Mouse (Mus musculus) intestine, postnatal 0 days (tissue): ENCODE measurements around the gene Anapc10. TPM values are rescaled to one million over a fixed set of nuclear protein-coding genes. Genes with fewer than 3 reads are reported as not detected.
A peak's percentile ranks its signal among the peaks of the same experiment; 100 is the strongest.
"Not testable (repeated sequence)": the region's sequence is repeated elsewhere in the genome, so short reads cannot be mapped to it uniquely, and the experiment has no call there.

Source experiments
- ATAC-seq: fragments of 200-750 bp; cut with Nextera tagmentation; 2 replicates; pipeline ENCODE4 v1.8.0; 2017; ENCODE audit warnings: mild to moderate bottlenecking, moderate TSS enrichment, moderate library complexity
- H3K27ac ChIP-seq: fragments of 300-500 bp; sonication (generic); 2 replicates; pipeline ENCODE4 v1.5.1; 2014; ENCODE audit warnings: mild to moderate bottlenecking, low read depth, low read length, moderate library complexity
- H3K27me3 ChIP-seq: fragments of 300-500 bp; sonication (generic); replicated peaks from 2 replicates; pipeline ENCODE4 v1.6.1; 2014; ENCODE audit warnings: low read length, mixed read lengths; ENCODE audit not compliant: control insufficient read depth, insufficient read depth
- H3K36me3 ChIP-seq: fragments of 300-500 bp; sonication (generic); 2 replicates; pipeline ENCODE4 v1.6.1; 2014; ENCODE audit warnings: mild to moderate bottlenecking, moderate library complexity; ENCODE audit not compliant: control insufficient read depth, insufficient read depth
- H3K4me1 ChIP-seq: fragments of 300-500 bp; sonication (generic); replicated peaks from 2 replicates; pipeline ENCODE4 v1.6.1; 2014; ENCODE audit warnings: antibody characterized with exemption, low read length, mixed read lengths; ENCODE audit not compliant: control insufficient read depth, insufficient read depth
- H3K4me2 ChIP-seq: fragments of 300-500 bp; sonication (generic); replicated peaks from 2 replicates; pipeline ENCODE4 v1.6.1; 2014; ENCODE audit warnings: low read depth, mild to moderate bottlenecking, moderate library complexity
- H3K4me3 ChIP-seq: fragments of 300-500 bp; sonication (generic); 2 replicates; pipeline ENCODE4 v1.5.1; 2014; ENCODE audit warnings: low read depth, low read length
- H3K9ac ChIP-seq: fragments of 300-500 bp; sonication (generic); 2 replicates; pipeline ENCODE4 v1.6.1; 2014; ENCODE audit warnings: mild to moderate bottlenecking, low read depth, low read length
- H3K9me3 ChIP-seq: fragments of 300-500 bp; sonication (generic); 2 replicates; pipeline ENCODE4 v1.6.1; 2016; ENCODE audit warnings: mixed run types; ENCODE audit not compliant: control insufficient read depth
- CTCF ChIP-seq: sonication (generic); IDR thresholded peaks from 2 replicates; pipeline ENCODE4 v1.5.1; 2016; ENCODE audit warnings: low read depth, mild to moderate bottlenecking, control low read depth, antibody characterized with exemption, moderate library complexity
- WGBS: fragments of 180-500 bp; shearing (Covaris S2); extraction: QIAGEN DNeasy Blood & Tissue Kit; methylation state at CpG from one replicate; pipeline ENCODE4 v1.1.7; 2014; 5-methylcytosine and 5-hydroxymethylcytosine counted together
- polyA plus RNA-seq: library from polyadenylated mRNA; unstranded; fragments of >200 nt; fragmentation: Nextera tagmentation; extraction: Ambion mirVana; gene quantifications from 2 replicates; pipeline ENCODE4 v1.2.1, GENCODE M21; 2015

The Anapc10 gene
- 26.5 and 26.6 TPM in 2 replicates for polyA plus RNA-seq

GRCm38 (mm10) chr8:79711064-79711961, at the start of gene Anapc10, which contains the start of gene Abce1:
Gene Anapc10 (plus strand): TSS chr8:79711820.
Gene Abce1 (minus strand): TSS chr8:79711740.
- Histone ChIP-seq H3K9ac (peak within 1 kb of the TSS; percentile 84), H3K27me3 (no peaks in the 10 kb centered on the region), H3K36me3 (peaks cover 10% of the 10 kb centered on the region; the same call in 1 of the 2 replicates), H3K9me3 (no peaks in the 10 kb centered on the region), H3K27ac (peak within 1 kb of the TSS; percentile 79), H3K4me3 (peak within 1 kb of the TSS; percentile 94), H3K4me1 (no peaks in the 10 kb centered on the region), H3K4me2 (peak within 1 kb of the TSS; percentile 79)
- peak; percentile 99 for ATAC-seq
- TF ChIP-seq CTCF: no peak
- under 1% methylated on average over 72 of the region's 73 CpGs for WGBS

GRCm38 (mm10) chr8:79676461-79676860, 35.2 kb upstream of the Anapc10 start:
- Histone ChIP-seq H3K27me3 (no peaks in the 10 kb centered on the region), H3K4me1 (no peaks in the 10 kb centered on the region), H3K4me3 (no peak overlapping the region), H3K4me2 (no peak overlapping the region), H3K9ac (no peak overlapping the region), H3K27ac (no peak overlapping the region), H3K9me3 (no peaks in the 10 kb centered on the region), H3K36me3 (peaks cover 24% of the 10 kb centered on the region)
- WGBS: 77% methylated on average over 4 of the region's 4 CpGs
- TF ChIP-seq CTCF: no peak
- ATAC-seq: no peak

- ATAC-seq: no peak
Observed at GRCm38 (mm10) chr8:79679005-79679404, 32.6 kb upstream of the Anapc10 start.

GRCm38 (mm10) chr8:79680083-79680482, 31.5 kb upstream of the Anapc10 start:
- 37% methylated on average over 10 of the region's 10 CpGs for WGBS
- H3K27ac ChIP-seq, H3K27me3 ChIP-seq, ATAC-seq, H3K9me3 ChIP-seq, H3K4me1 ChIP-seq, H3K9ac ChIP-seq: not testable (repeated sequence)
- peak overlapping the region; percentile 48 for H3K4me3 ChIP-seq
- peaks cover 13% of the 10 kb centered on the region for H3K36me3 ChIP-seq
- peak overlapping the region; percentile 76 for H3K4me2 ChIP-seq

More at GRCm38 (mm10) chr8:79679005-79679404, 32.6 kb upstream of the Anapc10 start:
- no peak overlapping the region for H3K4me2 ChIP-seq
- WGBS: 72% methylated on average over 5 of the region's 5 CpGs
- no peaks in the 10 kb centered on the region for H3K4me1 ChIP-seq
- peaks cover 8% of the 10 kb centered on the region for H3K36me3 ChIP-seq
- no peaks in the 10 kb centered on the region for H3K27me3 ChIP-seq
- H3K9ac ChIP-seq: no peak overlapping the region
- no peak overlapping the region for H3K27ac ChIP-seq
- TF ChIP-seq CTCF: no peak
- no peaks in the 10 kb centered on the region for H3K9me3 ChIP-seq
- H3K4me3 ChIP-seq: no peak overlapping the region

GRCm38 (mm10) chr8:79680555-79680954, 31.1 kb upstream of the Anapc10 start:
- no peaks in the 10 kb centered on the region for H3K4me1 ChIP-seq
- H3K9me3 ChIP-seq: no peaks in the 10 kb centered on the region
- TF ChIP-seq CTCF: no peak
- H3K4me2 ChIP-seq: peak overlapping the region; percentile 76
- H3K4me3 ChIP-seq: peak overlapping the region; percentile 48
- peaks cover 13% of the 10 kb centered on the region for H3K36me3 ChIP-seq
- peak overlapping the region; percentile 40; the same call in 1 of the 2 replicates for H3K9ac ChIP-seq
- peak; percentile 47; the same call in 1 of the 2 replicates for ATAC-seq
- no peak overlapping the region for H3K27ac ChIP-seq
- 3% methylated on average over 34 of the region's 34 CpGs for WGBS
- no peaks in the 10 kb centered on the region for H3K27me3 ChIP-seq

- H3K9ac ChIP-seq: 0 out of 2 replicates have a peak overlapping the region, but pooled peaks have one; percentile 40
- TF ChIP-seq CTCF: no peak
- H3K27ac ChIP-seq: no peak overlapping the region
- peak overlapping the region; percentile 76 for H3K4me2 ChIP-seq
- no peak for ATAC-seq
- H3K4me1 ChIP-seq: no peaks in the 10 kb centered on the region
- 36% methylated on average over 2 of the region's 2 CpGs for WGBS
- H3K9me3 ChIP-seq: no peaks in the 10 kb centered on the region
- H3K36me3 ChIP-seq: peaks cover 13% of the 10 kb centered on the region
- H3K27me3 ChIP-seq: no peaks in the 10 kb centered on the region
- H3K4me3 ChIP-seq: peak overlapping the region; percentile 48
Observed at GRCm38 (mm10) chr8:79680965-79681364, 30.7 kb upstream of the Anapc10 start.

GRCm38 (mm10) chr8:79685927-79686326, 25.7 kb upstream of the Anapc10 start:
- H3K36me3 ChIP-seq: peaks cover 46% of the 10 kb centered on the region

More at GRCm38 (mm10) chr8:79685927-79686326, 25.7 kb upstream of the Anapc10 start:
- H3K9me3 ChIP-seq, H3K9ac ChIP-seq, H3K4me2 ChIP-seq, H3K4me3 ChIP-seq, H3K27ac ChIP-seq, ATAC-seq, H3K27me3 ChIP-seq, H3K4me1 ChIP-seq: not testable (repeated sequence)
- 89% methylated on average over 5 of the region's 5 CpGs for whole genome bisulfite sequencing
